Mouse (Mus musculus) MEL (cell line): ENCODE data around the gene Dcbld2. TPM values are rescaled to one million over a fixed set of nuclear protein-coding genes. Genes with fewer than 3 reads are reported as not detected.

Experiments
- DNase-seq: peaks from one replicate; pipeline ENCODE4 v3.0.0; 2011; ENCODE audit warnings: low read depth, low spot score
- H3K27ac ChIP-seq: 2 replicates; pipeline ENCODE4 v1.5.1; 2012; ENCODE audit warnings: low read depth, mild to moderate bottlenecking, control low read depth, low read length, moderate library complexity; ENCODE audit not compliant: control insufficient read depth
- H3K27me3 ChIP-seq, 2 experiments: fragments of 150-350 bp in 1 of 2; sonication (generic) in 1 of 2; 2 replicates each; pipeline ENCODE4 v1.6.1; 2012; ENCODE audit warnings: low read length in 2 of 2, mild to moderate bottlenecking in 2 of 2, improper control_type of control experiment in 1 of 2, moderate library complexity in 1 of 2; ENCODE audit not compliant: insufficient read depth in 2 of 2, control insufficient read depth in 1 of 2
- H3K36me3 ChIP-seq, 2 experiments: 2 replicates each; pipeline ENCODE4 v1.6.1; 2012 to 2014; ENCODE audit warnings: low read length in 2 of 2, improper control_type of control experiment in 1 of 2, inconsistent platforms in 1 of 2, mild to moderate bottlenecking in 1 of 2; ENCODE audit not compliant: insufficient read depth in 2 of 2, control insufficient read depth in 1 of 2
- H3K4me1 ChIP-seq, 2 experiments: fragments of 150-350 bp in 1 of 2; sonication (generic) in 1 of 2; 2 replicates each; pipeline ENCODE4 v1.6.1; 2012; ENCODE audit warnings: low read length in 2 of 2, improper control_type of control experiment in 1 of 2, mild to moderate bottlenecking in 1 of 2; ENCODE audit not compliant: insufficient read depth in 2 of 2, control insufficient read depth in 1 of 2
- H3K4me3 ChIP-seq, 2 experiments: fragments of 150-350 bp in 1 of 2; sonication (generic) in 1 of 2; 2 replicates each; pipeline ENCODE4 v1.5.1; 2012; ENCODE audit warnings: low read depth in 2 of 2, low read length in 2 of 2, mild to moderate bottlenecking in 2 of 2, moderate library complexity in 2 of 2, control low read depth in 1 of 2, improper control_type of control experiment in 1 of 2; ENCODE audit not compliant: control insufficient read depth in 1 of 2, insufficient read depth in 1 of 2
- H3K79me2 ChIP-seq: 2 replicates; pipeline ENCODE4 v1.6.1; 2012; ENCODE audit warnings: mild to moderate bottlenecking, low read length, moderate library complexity; ENCODE audit not compliant: control insufficient read depth, poor library complexity, insufficient read depth
- H3K9ac ChIP-seq: 2 replicates; pipeline ENCODE4 v1.6.1; 2012; ENCODE audit warnings: low read depth, mild to moderate bottlenecking, control low read depth, low read length, moderate library complexity; ENCODE audit not compliant: control insufficient read depth, poor library complexity, severe bottlenecking
- H3K9me3 ChIP-seq: fragments of 150-350 bp; sonication (generic); replicated peaks from 2 replicates; pipeline ENCODE4 v1.6.1; 2012; ENCODE audit warnings: mild to moderate bottlenecking, low read length, improper control_type of control experiment, moderate library complexity; ENCODE audit not compliant: insufficient read depth
- E2F4 ChIP-seq: IDR thresholded peaks from 2 replicates; pipeline ENCODE4 v1.6.1; 2011; ENCODE audit warnings: low read depth, low read length, improper control_type of control experiment, borderline replicate concordance
- EP300 ChIP-seq, 2 experiments: IDR thresholded peaks; 2 replicates each; pipeline ENCODE4 v1.6.1; 2011; ENCODE audit warnings: improper control_type of control experiment in 2 of 2, low read length in 2 of 2, low read depth in 1 of 2, mild to moderate bottlenecking in 1 of 2
- HCFC1 ChIP-seq: IDR thresholded peaks from 2 replicates; pipeline ENCODE4 v1.6.1; 2012; ENCODE audit warnings: low read depth, mild to moderate bottlenecking, inconsistent platforms, low read length, improper control_type of control experiment, moderate library complexity
- KAT2A ChIP-seq: conservative IDR thresholded peaks from 2 replicates; pipeline ENCODE4 v1.6.1; 2012; ENCODE audit warnings: low read depth, low read length, improper control_type of control experiment, inconsistent platforms
- MAX ChIP-seq: IDR thresholded peaks from 2 replicates; pipeline ENCODE4 v1.6.1; 2011; ENCODE audit warnings: low read length, improper control_type of control experiment
- MAZ ChIP-seq: IDR thresholded peaks from 2 replicates; pipeline ENCODE4 v1.6.1; 2012; ENCODE audit warnings: low read depth, mild to moderate bottlenecking, inconsistent platforms, low read length, improper control_type of control experiment
- MEF2A ChIP-seq: IDR thresholded peaks from 2 replicates; pipeline ENCODE4 v1.6.1; 2014; ENCODE audit warnings: low read depth, mild to moderate bottlenecking, inconsistent platforms, low read length, improper control_type of control experiment; ENCODE audit not compliant: poor library complexity, insufficient replicate concordance, severe bottlenecking; ENCODE audit errors: extremely low read depth
- MXI1 ChIP-seq: IDR thresholded peaks from 2 replicates; pipeline ENCODE4 v1.6.1; 2011; ENCODE audit warnings: mild to moderate bottlenecking, low read depth, low read length, improper control_type of control experiment
- SMC3 ChIP-seq: IDR thresholded peaks from 2 replicates; pipeline ENCODE4 v1.6.1; 2011; ENCODE audit warnings: low read depth, low read length, improper control_type of control experiment
- TAL1 ChIP-seq: IDR thresholded peaks from 2 replicates; pipeline ENCODE4 v1.6.1; 2012; ENCODE audit warnings: mild to moderate bottlenecking, inconsistent platforms, low read length, moderate library complexity, mixed read lengths
- TBP ChIP-seq: IDR thresholded peaks from 2 replicates; pipeline ENCODE4 v1.8.0; 2011; ENCODE audit warnings: low read depth, low read length, improper control_type of control experiment
- USF1 ChIP-seq: IDR thresholded peaks from 2 replicates; pipeline ENCODE4 v1.6.1; 2014; ENCODE audit warnings: low read depth, mild to moderate bottlenecking, inconsistent platforms, low read length, improper control_type of control experiment, moderate library complexity
- USF2 ChIP-seq, 2 experiments: IDR thresholded peaks; 2 replicates each; pipeline ENCODE4 v1.6.1; 2011 to 2012; ENCODE audit warnings: improper control_type of control experiment in 2 of 2, low read length in 2 of 2, borderline replicate concordance in 1 of 2, inconsistent platforms in 1 of 2, low read depth in 1 of 2, mild to moderate bottlenecking in 1 of 2; ENCODE audit not compliant: insufficient read depth in 1 of 2
- ZC3H11A ChIP-seq: IDR thresholded peaks from 2 replicates; pipeline ENCODE4 v1.6.1; 2012; ENCODE audit warnings: low read depth, mild to moderate bottlenecking, inconsistent platforms, low read length, improper control_type of control experiment
- polyA plus RNA-seq, 2 experiments: library from polyadenylated mRNA; stranded (reverse) in 1 of 2; unstranded in 1 of 2; fragments of >175 nt in 1 of 2; fragments of >200 nt in 1 of 2; gene quantifications; 2 replicates each; pipeline versions ENCODE4 v1.2.1 to v1.2.4; 2012; ENCODE audit warnings: low replicate concordance in 2 of 2, low read depth in 1 of 2; ENCODE audit not compliant: insufficient read length in 2 of 2, insufficient read depth in 1 of 2, missing spikeins in 1 of 2
- total RNA-seq: library from RNA; depleted of rRNA; stranded (reverse); fragments of 300-350 nt; gene quantifications from 2 replicates; pipeline ENCODE4 v1.2.3, GENCODE M21; 2012

The Dcbld2 gene
- total and polyA plus RNA-seq, 3 experiments, result 3.5 to 9.4 TPM; not detected in 1

DNA sequence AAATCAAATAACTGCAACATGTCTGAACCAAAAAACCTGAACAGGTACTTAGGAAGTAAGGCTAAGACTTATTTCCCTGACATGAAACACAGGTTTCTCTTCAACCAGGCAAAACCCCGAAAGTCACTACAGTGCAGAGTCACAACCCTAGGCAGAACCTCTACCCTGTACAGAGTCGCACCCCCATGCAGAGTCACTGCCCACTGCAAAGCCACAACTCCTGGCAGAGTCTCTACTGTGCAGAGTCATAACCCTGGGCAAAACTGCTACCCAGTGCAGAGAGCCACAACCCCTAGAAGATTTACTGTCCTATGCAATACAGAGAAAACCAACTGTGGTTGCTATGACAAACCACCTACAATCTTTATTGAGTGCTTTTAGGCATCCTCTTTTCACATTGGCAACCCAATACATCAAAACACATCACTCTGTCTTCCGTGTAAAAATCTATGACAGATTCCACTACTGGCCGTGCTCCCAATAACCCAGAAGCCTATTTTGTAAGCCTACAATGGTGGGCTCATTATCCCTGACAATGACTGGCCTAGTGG is 71.7 kb downstream of the Dcbld2 start:
- Histone ChIP-seq H3K4me3 (no peak overlapping the region), H3K27me3 (no peaks in the 10 kb centered on the region), H3K27ac (no peak overlapping the region), H3K4me1 (no peaks in the 10 kb centered on the region), H3K9me3 (no peaks in the 10 kb centered on the region), H3K9ac (no peak overlapping the region), H3K79me2 (no peaks in the 10 kb centered on the region), H3K36me3 (no peaks in the 10 kb centered on the region)
- TF ChIP-seq USF2 (IDR thresholded peaks at IDR 0.05; ENCODE audit: borderline replicate concordance in 1 of 2, insufficient read depth in 1 of 2, low read depth in 1 of 2, low read length in 2 of 2), result no peak
- TF ChIP-seq USF1, result no peak
- DNase-seq, result no peak

DNA sequence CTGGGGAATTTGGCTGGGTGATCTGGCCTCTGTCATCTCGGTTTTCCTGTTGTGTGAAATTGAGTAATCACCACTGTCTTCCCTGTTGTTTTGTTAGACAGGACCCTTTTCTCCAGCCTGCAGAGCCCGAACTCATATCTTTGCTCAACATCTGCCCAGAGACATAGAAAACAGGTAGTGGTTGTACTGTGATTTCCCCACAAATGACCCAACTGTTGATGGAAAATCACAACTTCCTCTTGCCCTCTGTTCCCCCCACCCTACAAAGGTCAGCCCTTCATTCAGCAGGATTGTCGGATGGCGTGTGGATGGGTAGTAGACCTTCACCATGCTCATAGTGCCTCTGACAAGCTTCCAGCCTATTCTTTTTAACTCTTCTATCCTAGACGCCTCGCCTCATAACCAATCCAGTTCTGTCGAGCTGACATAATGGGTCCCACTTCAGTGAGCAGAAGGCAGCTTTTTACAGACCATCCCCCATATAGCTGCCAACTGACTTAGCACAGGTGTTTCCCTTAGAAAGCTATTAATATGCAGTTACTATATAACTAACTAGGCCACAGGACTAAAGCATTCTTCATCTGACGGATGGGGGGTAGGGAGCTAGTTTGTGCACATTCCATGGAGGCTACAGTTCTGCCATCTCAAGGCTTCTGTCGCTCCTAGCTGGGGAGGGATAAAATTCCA is 73.1 kb downstream of the Dcbld2 start:
- Histone ChIP-seq H3K36me3 (no peaks in the 10 kb centered on the region), H3K4me3 (no peak overlapping the region), H3K9me3 (no peaks in the 10 kb centered on the region), H3K27me3 (no peaks in the 10 kb centered on the region), H3K4me1 (no peaks in the 10 kb centered on the region)
- TF ChIP-seq TBP (no peak), MAX (no peak), EP300 (IDR thresholded peaks at IDR 0.05; ENCODE audit: low read depth in 1 of 2, low read length in 2 of 2) (peak in 1 of 2 experiments; percentile 17; a peak in 1 of 4 replicates), HCFC1 (no peak), E2F4 (no peak), TAL1 (peak; percentile 10; the same call in 1 of the 2 replicates), ZC3H11A (no peak), MEF2A (no peak), MAZ (no peak)
- TF ChIP-seq, all 39 proteins: peak for 2
- no peak for DNase-seq
- Histone ChIP-seq H3K9ac (no peak overlapping the region), H3K79me2 (no peaks in the 10 kb centered on the region), H3K27ac (no peak overlapping the region)

DNA sequence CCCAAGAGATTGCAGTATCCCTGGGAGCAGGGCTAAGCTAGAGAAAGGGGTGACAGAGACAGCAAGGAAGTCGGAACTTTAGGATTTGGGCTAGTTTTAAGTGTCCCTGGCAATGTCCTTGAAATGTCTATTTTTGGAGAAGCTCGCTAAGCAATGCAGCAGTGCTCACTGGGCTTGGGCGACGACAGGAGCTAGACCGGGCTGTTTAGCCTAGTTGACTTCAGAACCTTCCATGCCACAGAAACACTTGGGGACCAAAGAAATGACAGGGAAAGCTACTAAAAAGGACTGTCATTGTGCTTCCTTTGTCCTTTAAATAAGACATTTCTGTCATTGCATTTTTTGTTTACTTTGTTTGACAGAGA is 73.6 kb downstream of the Dcbld2 start:
- Histone ChIP-seq H3K79me2 (no peaks in the 10 kb centered on the region), H3K4me3 (no peak overlapping the region), H3K9ac (no peak overlapping the region), H3K4me1 (no peaks in the 10 kb centered on the region), H3K27ac (no peak overlapping the region), H3K36me3 (no peaks in the 10 kb centered on the region)
- DNase-seq, result no peak
- no peak for TF ChIP-seq KAT2A
- TF ChIP-seq ZC3H11A, result no peak
- TF ChIP-seq SMC3, result no peak
- no peak for TF ChIP-seq TAL1
- no peak for TF ChIP-seq USF1
- no peak for TF ChIP-seq MXI1
- no peak for TF ChIP-seq MAX
- no peak for TF ChIP-seq TBP
- no peak for TF ChIP-seq USF2 (IDR thresholded peaks at IDR 0.05; ENCODE audit: borderline replicate concordance in 1 of 2, insufficient read depth in 1 of 2, low read depth in 1 of 2, low read length in 2 of 2)
- no peak for TF ChIP-seq EP300 (IDR thresholded peaks at IDR 0.05; ENCODE audit: low read depth in 1 of 2, low read length in 2 of 2)
- TF ChIP-seq, all 39 proteins: peak for 0
- no peaks in the 10 kb centered on the region for H3K9me3 ChIP-seq
- H3K27me3 ChIP-seq, result no peaks in the 10 kb centered on the region
